Mouse (Mus musculus): ENCODE results near the gene Ppa2.

DNA sequence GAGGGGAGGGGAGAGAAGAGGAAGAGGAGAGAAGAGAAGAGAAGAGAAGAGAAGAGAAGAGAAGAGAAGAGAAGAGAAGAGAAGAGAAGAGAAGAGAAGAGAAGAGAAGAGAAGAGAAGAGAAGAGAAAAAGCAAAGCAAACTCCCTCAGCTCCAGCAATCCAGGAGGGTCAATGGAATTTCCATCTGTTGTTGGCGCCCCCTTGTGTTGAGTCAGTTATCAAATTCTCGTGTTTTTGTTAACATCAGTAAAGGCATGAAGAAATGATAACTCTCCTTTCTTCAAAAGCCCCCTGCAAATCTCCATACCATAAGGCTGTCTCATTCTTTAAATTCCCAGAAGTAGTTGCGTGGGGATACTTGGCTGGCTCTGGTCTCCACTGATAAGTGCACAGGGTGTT lies 38.0 kb upstream of the Ppa2 start:
- TF ChIP-seq EP300 (IDR thresholded peaks at IDR 0.05; ENCODE audit: low read depth) (no peak), CTCF (IDR thresholded peaks at IDR 0.05; ENCODE audit: low read depth) (peak; percentile 64)

All from heart, postnatal 0 days (tissue).